Mouse (Mus musculus) urinary bladder, postnatal 10 days (tissue): ENCODE measurements around the gene Gbgt1.

ENCODE experiments used
- DNase-seq: peaks from one replicate; pipeline ENCODE4 v3.0.0; 2022; ENCODE audit warnings: low spot score

The Gbgt1 gene

GRCm38 (mm10) chr2:28529856-28530255 is 33.2 kb downstream of the Gbgt1 start:
- DNase-seq = no peak

DNA sequence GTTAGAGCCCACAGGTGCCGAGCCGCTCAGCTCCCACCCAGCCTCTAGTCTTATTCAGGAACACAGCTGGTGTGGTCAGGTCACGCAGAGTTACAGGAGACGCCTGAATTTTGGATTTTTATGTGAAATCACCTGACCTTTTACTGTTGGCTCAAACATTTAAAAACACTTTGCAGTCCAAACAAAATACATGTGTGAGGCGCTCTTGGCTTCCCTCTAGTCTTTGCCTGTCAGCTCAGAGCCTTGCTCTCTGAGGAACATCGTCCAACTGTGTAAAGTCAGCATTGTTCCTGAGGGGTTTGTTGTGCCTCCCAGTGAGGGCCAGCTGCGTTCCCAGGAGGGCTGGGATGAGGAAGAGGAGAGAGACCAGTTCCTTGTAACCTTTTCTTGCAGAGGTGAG is 33.6 kb downstream of the Gbgt1 start:
- DNase-seq = no peak

- peak; percentile 56 for DNase-seq
Measured at GRCm38 (mm10) chr2:28532938-28533771, 36.5 kb downstream of the Gbgt1 start.

DNA sequence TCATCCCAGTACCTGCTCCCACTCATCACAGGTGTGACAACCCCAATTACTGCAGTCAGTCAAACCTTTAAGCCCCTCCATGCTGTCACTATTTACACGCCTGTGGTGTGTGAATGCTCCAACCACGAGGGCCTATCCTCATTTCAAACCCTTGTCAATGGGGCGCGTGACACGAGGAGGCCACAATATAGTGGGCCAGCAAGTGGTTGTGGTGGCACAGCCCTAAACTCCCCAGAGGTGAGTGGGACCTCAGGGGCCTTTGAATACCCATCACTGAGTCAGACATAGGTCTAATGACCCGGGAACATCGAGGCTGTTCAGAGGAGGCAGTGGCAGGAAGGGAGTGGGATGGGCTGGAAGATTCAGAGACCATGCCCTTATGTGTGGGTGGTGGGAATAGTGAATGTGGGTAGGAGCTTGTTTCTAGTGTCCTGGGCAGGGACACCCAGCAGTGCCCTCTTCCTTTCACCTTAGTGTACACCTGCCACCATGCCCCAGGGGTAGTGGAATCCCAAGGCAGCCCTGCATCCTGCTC is 37.3 kb downstream of the Gbgt1 start:
- DNase-seq = no peak

DNA sequence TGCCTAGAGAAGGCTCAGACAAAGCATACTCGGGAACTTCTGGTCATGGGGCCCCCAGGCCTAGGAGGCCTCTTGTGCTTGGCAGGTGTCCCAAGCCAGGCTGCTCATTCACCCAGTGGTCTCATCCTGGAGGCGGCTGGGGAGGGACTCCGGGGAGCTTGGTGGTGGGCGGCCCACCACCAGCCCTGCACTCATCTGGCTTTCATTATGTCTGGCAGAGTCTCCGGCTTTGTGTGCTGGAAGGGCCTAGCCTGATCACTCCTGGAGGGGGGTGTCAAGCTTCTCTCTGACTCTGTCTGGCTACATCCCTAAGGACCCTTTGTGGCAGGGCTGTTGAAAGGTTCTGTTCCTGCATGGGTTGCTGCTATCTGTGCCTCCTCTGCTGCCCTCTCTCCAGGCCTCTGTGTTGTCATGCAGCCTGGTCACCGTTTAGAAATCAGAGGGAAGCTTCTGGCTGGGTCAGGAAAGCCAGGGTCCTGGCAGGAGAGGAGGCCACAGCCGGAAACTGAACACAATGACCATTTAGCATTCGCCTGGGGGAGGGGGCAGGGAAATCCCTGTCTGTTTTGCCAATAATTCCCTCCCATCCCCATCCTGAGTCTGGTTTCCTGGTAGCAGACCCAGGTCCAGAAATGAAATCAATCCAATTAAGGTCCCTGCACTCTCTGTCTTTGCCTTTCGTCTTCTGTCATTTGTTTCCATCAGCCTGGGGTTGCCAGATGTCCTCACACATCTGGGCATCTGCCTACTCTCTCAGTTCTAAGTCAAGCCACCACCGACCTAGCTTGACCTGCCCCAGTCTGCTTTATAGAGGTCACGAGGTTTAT is 38.0 kb downstream of the Gbgt1 start:
- DNase-seq = no peak

- no peak for DNase-seq
Measured at GRCm38 (mm10) chr2:28535263-28535540, 38.5 kb downstream of the Gbgt1 start.

DNA sequence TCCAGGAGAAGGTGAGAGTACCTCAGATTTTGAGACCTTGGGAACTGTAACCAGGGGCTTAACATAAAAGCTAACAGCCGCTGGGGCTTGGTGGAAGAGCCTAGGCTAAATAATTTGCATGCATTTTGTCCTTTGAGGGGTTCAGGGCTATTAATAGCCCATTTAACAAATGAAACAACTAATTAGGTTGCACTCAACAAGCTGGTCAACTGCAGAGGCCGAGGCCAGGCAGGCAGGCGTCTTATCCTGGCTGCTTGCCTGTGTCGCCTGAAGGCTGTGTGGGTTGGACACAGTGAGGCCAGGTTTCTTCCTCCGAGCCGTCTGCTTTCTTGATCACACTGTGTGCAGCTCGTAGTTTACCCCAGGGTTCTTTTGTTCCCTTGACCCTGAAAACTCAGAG is 39.0 kb downstream of the Gbgt1 start:
- DNase-seq = no peak

- no peak for DNase-seq
Measured at GRCm38 (mm10) chr2:28536166-28536565, 39.5 kb downstream of the Gbgt1 start.

DNA sequence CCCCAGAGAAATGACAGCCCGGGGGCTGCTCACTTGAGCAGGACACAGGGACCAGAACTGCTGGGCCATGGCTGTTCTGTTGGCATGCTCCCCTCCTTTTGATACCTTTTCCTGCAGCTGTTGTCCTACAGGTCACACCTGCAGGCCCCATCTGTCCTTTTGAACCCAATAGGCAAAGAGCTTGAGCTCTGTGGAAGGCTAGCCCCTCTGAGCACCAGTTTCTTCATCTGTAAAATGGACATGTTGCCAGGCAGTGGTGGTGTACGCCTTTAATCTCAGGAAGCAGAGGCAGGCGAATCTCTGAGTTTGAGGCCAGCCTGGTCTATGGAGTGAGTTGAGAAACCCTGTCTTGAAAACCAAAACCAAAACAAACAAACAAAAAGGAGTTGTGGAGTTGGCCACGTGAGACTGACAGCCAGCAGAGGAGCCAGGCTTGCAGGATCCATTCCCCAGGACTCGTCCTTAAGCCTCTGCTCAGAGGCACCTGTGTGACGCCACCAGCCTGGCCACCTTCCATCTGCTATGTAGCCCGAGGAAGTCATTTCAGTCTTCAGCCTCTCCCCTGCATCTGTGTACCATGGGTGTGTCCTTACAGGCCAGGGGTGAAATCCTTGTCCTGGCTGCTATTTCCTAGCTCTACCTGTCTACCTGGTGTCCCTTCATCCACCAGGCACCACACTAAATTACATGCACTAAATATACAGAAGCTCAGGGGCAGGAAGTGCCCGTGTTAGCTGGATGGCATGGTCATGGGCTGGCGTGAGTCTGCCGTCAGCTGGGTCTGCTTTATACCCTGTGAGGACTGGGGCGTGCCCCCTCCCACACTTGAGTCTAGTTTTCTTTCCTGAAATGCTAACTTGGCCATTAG is 40.3 kb downstream of the Gbgt1 start:
- no peak for DNase-seq

DNA sequence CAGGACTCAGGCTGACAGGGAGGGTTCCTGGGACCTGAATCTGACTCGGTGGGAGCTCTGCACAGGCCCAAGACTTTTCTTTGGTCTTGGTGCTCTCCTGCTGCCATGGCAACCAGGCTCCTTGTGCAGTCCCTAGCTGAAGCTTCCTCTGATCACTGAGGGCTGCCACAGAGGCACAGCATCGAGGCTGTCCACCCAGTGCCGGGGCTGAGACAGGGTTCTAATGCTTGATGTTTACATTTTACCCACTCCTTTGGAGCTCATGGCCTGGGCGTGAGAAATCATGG is 40.9 kb downstream of the Gbgt1 start:
- DNase-seq = no peak

GRCm38 (mm10) chr2:28537995-28538816 is 41.5 kb downstream of the Gbgt1 start:
- no peak for DNase-seq

DNA sequence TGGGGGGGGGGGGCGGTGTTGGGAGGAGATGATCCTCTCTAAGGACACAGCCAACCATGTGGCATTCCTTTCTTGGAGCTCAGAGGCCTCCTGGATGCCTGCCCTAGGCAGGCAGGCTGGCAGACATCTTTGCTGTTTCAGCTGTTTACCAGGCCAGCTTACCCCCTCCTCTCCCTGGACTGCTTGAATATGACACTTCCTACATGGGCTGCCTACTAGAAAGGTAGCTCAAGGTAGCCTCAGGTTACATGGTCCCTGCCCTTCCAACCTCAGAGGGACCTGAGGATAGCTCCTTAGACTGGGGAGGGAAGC is 42.1 kb downstream of the Gbgt1 start:
- DNase-seq = no peak

DNA sequence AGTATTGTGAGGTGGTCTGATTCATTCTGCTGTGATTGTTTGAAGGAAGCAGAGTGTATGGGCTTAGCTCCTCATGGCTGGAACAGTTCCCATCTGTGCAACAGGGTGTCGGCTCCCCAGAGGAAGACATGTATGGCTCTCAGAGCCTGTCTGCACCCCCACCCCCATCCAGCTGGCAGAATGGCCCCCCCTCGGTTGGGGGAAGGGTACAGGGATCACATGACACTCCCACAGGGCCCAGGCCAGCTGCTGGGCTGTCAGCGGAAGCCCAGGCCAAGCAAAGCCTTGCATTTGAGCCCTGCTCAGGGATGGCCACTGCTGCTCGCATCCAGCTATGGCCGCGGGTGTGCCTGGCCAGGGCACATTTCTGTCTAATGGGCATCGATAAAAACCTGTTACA is 42.5 kb downstream of the Gbgt1 start:
- DNase-seq = no peak

DNA sequence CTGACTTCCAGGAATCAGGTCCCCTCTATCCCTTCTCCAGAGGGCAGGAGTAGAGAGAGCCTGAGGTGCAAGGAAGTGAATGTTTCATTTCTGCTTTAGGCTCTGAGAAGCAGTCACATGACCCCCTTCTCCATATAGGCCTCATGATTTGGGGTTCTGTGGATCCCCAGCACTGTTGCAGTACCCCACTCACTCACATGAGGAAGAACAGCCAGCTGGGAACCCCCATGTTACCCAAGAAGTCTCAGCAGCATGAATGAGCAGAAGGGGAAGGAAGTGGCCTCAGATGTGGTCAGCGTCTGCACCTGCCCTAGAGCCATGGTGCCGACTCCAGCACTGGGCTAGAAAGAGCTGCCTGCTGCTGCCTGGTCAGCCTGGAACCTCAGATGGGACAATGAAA is 43.3 kb downstream of the Gbgt1 start:
- no peak for DNase-seq

- DNase-seq = no peak
Measured at GRCm38 (mm10) chr2:28540587-28541227, 44.0 kb downstream of the Gbgt1 start.

GRCm38 (mm10) chr2:28543894-28544293 is 47.2 kb downstream of the Gbgt1 start:
- no peak for DNase-seq

DNA sequence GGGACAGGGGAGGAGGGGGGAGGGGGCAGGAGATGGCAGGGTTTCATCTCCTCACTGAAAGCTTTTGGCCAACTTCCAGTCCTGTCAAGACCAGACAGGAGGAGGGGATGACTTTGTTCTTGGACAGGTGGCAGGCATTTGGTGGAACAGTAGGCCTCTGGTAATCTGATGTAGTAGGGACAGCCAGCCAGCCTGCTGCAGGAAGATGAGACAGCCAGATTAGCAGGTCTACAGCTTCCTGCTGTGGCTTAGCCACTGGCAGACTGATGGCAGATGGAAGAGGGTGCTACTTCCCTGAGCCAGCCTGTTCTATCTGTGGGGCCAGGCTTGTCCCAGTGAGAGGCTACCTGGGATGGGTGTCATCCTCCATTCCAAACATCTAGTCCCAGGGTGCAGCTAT is 49.3 kb downstream of the Gbgt1 start:
- no peak for DNase-seq

DNA sequence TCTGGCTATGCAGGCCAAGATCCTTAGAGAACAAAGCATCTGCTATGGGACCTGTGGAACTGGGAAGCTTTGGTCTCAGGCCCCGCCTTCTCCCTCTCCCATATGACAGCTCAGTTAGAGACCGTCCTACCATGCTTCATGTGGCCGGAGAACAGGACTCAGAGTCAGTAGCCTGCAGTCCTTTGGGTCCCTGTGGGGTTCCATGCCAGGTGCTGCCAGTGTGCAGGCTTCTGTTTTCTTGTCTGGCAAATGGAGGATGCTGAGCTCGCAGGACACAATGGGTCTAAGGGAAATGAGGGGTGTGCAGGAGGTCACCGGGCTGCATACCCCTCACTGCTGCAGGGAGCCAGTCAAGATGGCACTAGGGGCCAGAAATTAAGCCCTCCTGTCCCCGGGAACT is 49.9 kb downstream of the Gbgt1 start:
- DNase-seq = no peak

DNA sequence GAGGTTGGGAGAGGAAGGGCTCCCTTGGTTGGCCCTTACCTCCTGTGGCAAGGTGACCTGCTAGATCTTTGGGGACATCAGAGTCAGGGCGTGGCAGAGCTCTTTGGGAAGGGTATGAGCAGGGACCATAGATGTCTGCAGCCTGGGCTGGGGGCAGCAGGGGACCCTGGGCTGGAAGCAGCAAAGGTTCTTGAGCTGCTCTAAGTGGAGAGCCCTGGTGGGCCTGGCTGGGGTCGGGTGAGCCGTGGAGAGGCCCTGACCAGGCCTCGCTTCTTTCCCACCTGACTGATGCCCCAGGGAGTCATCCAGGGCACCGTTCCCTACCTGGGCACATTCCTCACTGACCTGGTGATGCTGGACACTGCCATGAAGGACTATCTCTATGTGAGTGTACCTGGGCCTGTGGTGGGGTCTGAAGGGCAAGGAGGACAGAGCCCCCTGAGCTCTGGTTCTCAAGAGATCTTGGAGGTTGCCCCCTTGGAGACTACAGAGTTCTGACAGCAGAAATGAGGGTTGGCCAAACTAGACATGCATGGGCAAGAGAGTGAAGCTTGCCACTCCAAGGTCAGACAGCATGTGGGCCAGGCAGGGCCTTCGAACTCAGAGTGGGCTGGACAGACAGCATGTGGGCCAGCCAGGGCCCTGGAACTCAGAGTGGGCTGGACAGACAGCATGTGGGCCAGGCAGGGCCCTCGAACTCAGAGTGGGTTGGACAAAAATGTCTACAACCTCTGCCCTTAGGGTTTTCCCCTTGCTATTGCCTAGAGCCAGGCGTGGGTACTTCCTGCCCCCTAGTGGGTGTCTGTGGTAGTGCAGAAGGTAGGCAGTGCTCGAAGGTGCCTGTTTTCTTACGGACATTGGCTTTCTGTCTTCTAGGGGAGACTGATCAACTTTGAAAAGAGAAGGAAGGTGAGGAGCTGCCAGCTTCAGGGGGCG is 50.8 kb downstream of the Gbgt1 start:
- peak; percentile 67 for DNase-seq

DNA sequence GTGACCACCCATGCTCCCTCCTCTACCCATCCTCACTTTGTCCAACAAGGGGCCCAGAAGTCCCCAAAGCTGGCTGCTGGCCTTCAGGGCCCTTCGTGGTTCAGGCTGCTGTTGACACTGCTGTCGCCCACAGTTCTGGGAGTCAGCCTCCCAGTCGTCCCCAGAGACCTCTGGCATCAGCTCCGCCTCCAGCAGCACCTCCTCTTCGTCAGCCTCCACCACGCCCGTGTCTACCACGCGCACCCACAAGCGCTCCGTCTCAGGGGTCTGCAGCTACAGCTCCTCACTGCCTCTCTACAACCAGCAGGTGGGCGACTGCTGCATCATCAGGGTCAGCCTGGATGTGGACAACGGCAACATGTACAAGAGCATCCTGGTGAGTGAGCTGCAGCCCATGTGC is 52.5 kb downstream of the Gbgt1 start:
- no peak for DNase-seq
